Mouse (Mus musculus) C2C12 (cell line): ENCODE measurements at regions not wholly inside any gene's neighbourhood (a gene's known extent, or its start where the extent isn't known, plus 50 kb on each side); places are given as distances from the start of the nearest gene placed in this dataset.

Experiments used
- H3K27me3 ChIP-seq: one replicate; pipeline ENCODE4 v1.6.1; 2011; ENCODE audit not compliant: control insufficient read depth, insufficient read depth, insufficient read length
- H3K36me3 ChIP-seq: one replicate; pipeline ENCODE4 v1.6.1; 2011; ENCODE audit not compliant: control insufficient read depth, insufficient read depth
- H3K4me3 ChIP-seq: one replicate; pipeline ENCODE4 v1.5.1; 2011; ENCODE audit warnings: mild to moderate bottlenecking, control low read depth; ENCODE audit not compliant: poor library complexity, insufficient read depth, severe bottlenecking
- H3K79me2 ChIP-seq: one replicate; pipeline ENCODE4 v1.6.1; 2011; ENCODE audit not compliant: control insufficient read depth, insufficient read depth
- H3K79me3 ChIP-seq: one replicate; pipeline ENCODE4 v1.6.1; 2011; ENCODE audit warnings: low read depth, control low read depth
- H3ac ChIP-seq: one replicate; pipeline ENCODE3; 2011; ENCODE audit warnings: low read depth; ENCODE audit not compliant: control insufficient read depth, insufficient read length
- CEBPB ChIP-seq: IDR thresholded peaks from one replicate; pipeline ENCODE4 v1.6.1; 2011; ENCODE audit warnings: low read depth, mild to moderate bottlenecking, control low read depth, moderate library complexity
- CTCF ChIP-seq: IDR thresholded peaks from one replicate; pipeline ENCODE4 v1.5.1; 2011; ENCODE audit not compliant: control insufficient read depth, insufficient read depth, insufficient read length
- FOSL1 ChIP-seq: IDR thresholded peaks from one replicate; pipeline ENCODE4 v1.8.0; 2011; ENCODE audit warnings: mild to moderate bottlenecking, low read length; ENCODE audit not compliant: poor library complexity, insufficient read depth, severe bottlenecking
- MAX ChIP-seq: IDR thresholded peaks from one replicate; pipeline ENCODE4 v1.6.1; 2011; ENCODE audit warnings: mild to moderate bottlenecking, control low read depth
- MYOD1 ChIP-seq: IDR thresholded peaks from one replicate; pipeline ENCODE4 v1.6.1; 2011; ENCODE audit warnings: low read depth; ENCODE audit not compliant: control insufficient read depth, insufficient read length
- MYOG ChIP-seq: IDR thresholded peaks from one replicate; pipeline ENCODE4 v1.6.1; 2011; ENCODE audit not compliant: control insufficient read depth, insufficient read length; ENCODE audit errors: extremely low read depth
- USF1 ChIP-seq: IDR thresholded peaks from one replicate; pipeline ENCODE4 v1.6.1; 2011; ENCODE audit warnings: low read depth, mild to moderate bottlenecking, control low read depth, moderate library complexity

- no peak overlapping the region for H3K4me3 ChIP-seq
- no peaks in the 10 kb centered on the region for H3K79me3 ChIP-seq
- H3K36me3 ChIP-seq, result no peaks in the 10 kb centered on the region
- TF ChIP-seq CTCF (no peak), FOSL1 (no peak), MYOG (no peak), USF1 (no peak), CEBPB (no peak), MAX (no peak), MYOD1 (no peak)
- no peaks in the 10 kb centered on the region for H3K79me2 ChIP-seq
- H3K27me3 ChIP-seq, result no peaks in the 10 kb centered on the region
- H3ac ChIP-seq, result no peak overlapping the region
These were observed 165.7 kb downstream of the Plk2 start for GRCm38 (mm10) chr13:110560566-110560965.

GRCm38 (mm10) chr13:110562499-110562898, 167.7 kb downstream of the Plk2 start:
- Histone ChIP-seq H3K36me3 (no peaks in the 10 kb centered on the region), H3ac (no peak overlapping the region), H3K79me3 (no peaks in the 10 kb centered on the region), H3K4me3 (no peak overlapping the region), H3K27me3 (no peaks in the 10 kb centered on the region), H3K79me2 (no peaks in the 10 kb centered on the region)
- TF ChIP-seq CEBPB (no peak), FOSL1 (no peak), CTCF (no peak), MYOG (no peak), MAX (no peak)

- Histone ChIP-seq H3K79me2 (no peaks in the 10 kb centered on the region), H3ac (no peak overlapping the region), H3K4me3 (no peak overlapping the region), H3K79me3 (no peaks in the 10 kb centered on the region), H3K27me3 (no peaks in the 10 kb centered on the region), H3K36me3 (no peaks in the 10 kb centered on the region)
- no peak for TF ChIP-seq CEBPB
- TF ChIP-seq FOSL1, result no peak
- no peak for TF ChIP-seq CTCF
- no peak for TF ChIP-seq MYOD1
- no peak for TF ChIP-seq MAX
- TF ChIP-seq MYOG, result no peak
- no peak for TF ChIP-seq USF1
These were observed 168.1 kb downstream of the Plk2 start for GRCm38 (mm10) chr13:110562902-110563301.

- no peak overlapping the region for H3ac ChIP-seq
- TF ChIP-seq CTCF, result no peak
- no peak for TF ChIP-seq USF1
- TF ChIP-seq CEBPB, result no peak
- TF ChIP-seq MAX, result no peak
- TF ChIP-seq MYOD1, result no peak
- no peak for TF ChIP-seq FOSL1
- TF ChIP-seq MYOG, result no peak
- H3K27me3 ChIP-seq, result no peaks in the 10 kb centered on the region
- H3K79me2 ChIP-seq, result no peaks in the 10 kb centered on the region
- no peak overlapping the region for H3K4me3 ChIP-seq
- H3K79me3 ChIP-seq, result no peaks in the 10 kb centered on the region
- no peaks in the 10 kb centered on the region for H3K36me3 ChIP-seq
These were observed 169.1 kb downstream of the Plk2 start for GRCm38 (mm10) chr13:110563967-110564366.

- Histone ChIP-seq H3K27me3 (no peaks in the 10 kb centered on the region), H3ac (no peak overlapping the region), H3K4me3 (no peak overlapping the region), H3K36me3 (no peaks in the 10 kb centered on the region), H3K79me3 (no peaks in the 10 kb centered on the region), H3K79me2 (no peaks in the 10 kb centered on the region)
- TF ChIP-seq CEBPB (no peak), MYOD1 (no peak), MYOG (no peak), USF1 (no peak)
These were observed 173.8 kb downstream of the Plk2 start for GRCm38 (mm10) chr13:110568482-110569179.

- H3ac ChIP-seq, result no peak overlapping the region
- TF ChIP-seq MYOD1 (no peak), USF1 (no peak), CEBPB (no peak), CTCF (no peak), MAX (no peak), MYOG (no peak), FOSL1 (no peak)
- no peaks in the 10 kb centered on the region for H3K79me2 ChIP-seq
- no peaks in the 10 kb centered on the region for H3K27me3 ChIP-seq
- no peaks in the 10 kb centered on the region for H3K79me3 ChIP-seq
- no peaks in the 10 kb centered on the region for H3K36me3 ChIP-seq
- H3K4me3 ChIP-seq, result no peak overlapping the region
These were observed 174.3 kb downstream of the Plk2 start for GRCm38 (mm10) chr13:110569180-110569512.
